Mouse (Mus musculus): Measurements from ENCODE around the gene Hs6st3.

DNA sequence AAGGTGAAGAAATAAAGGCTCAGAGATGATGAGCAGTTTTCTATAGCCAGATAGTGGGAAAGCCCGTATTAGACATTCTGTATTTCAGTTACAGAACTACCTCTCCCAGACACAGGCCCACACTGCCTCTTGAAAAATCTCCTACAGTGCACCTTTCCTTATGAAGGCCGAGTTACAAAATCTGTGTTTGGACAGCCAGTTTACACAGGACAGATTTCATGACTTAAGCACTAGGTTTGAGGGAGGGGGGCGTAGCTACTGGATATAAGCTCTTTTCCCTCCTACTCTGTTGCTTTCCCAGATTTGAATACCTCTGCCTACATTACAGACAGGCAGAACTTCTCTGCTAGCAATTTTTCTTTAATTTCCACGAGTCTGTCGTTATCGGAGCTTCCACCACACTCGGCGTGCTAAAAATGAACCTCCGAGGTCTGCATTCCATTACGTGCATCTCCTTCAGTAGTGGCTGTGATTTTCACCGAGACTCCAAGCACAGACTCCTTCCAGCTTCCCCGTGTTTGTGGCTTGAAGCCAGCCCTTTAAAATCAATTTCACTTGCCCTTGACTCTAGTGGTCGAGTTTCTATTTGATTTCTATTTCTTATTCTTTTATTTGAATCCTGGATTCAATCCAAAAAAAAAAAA, 770.0 kb downstream of the Hs6st3 start:
- TF ChIP-seq CTCF (conservative IDR thresholded peaks at IDR 0.05; ENCODE audit: low read length) = no peak
- TF ChIP-seq NANOG (IDR thresholded peaks at IDR 0.05; ENCODE audit: borderline replicate concordance, low read length) = no peak
